Mouse (Mus musculus) kidney, adult 9 months (tissue): ENCODE data around the gene Olfml1.
A peak's percentile ranks its signal among the peaks of the same experiment; 100 is the strongest.

Experiments used
- DNase-seq: peaks from one replicate; pipeline ENCODE4 v3.0.0; 2022

Gene Olfml1

DNA sequence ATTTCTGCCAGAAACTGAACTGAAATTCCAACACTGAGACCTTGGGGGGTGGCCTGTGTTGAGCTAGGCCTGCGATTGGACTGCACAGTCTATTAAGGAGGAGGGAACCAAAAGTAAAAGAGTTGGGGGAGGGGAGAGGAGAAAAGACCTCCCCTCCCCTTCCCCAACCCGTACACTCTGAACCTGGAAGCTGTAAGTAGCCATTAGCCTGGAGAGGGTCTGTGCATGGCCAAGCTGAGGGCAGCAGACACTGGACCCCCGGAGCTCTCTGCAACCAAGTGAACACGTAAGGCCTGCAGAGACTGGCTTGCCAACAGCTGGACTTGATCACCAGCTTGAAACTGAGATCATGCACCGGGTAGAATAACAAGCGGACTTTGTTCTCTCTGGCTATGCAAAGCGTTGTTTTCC lies at the start of gene Olfml1:
Gene Olfml1 (plus strand): TSS at position 186 of the 411 bp plus-strand sequence.
- peak; percentile 65 for DNase-seq

DNA sequence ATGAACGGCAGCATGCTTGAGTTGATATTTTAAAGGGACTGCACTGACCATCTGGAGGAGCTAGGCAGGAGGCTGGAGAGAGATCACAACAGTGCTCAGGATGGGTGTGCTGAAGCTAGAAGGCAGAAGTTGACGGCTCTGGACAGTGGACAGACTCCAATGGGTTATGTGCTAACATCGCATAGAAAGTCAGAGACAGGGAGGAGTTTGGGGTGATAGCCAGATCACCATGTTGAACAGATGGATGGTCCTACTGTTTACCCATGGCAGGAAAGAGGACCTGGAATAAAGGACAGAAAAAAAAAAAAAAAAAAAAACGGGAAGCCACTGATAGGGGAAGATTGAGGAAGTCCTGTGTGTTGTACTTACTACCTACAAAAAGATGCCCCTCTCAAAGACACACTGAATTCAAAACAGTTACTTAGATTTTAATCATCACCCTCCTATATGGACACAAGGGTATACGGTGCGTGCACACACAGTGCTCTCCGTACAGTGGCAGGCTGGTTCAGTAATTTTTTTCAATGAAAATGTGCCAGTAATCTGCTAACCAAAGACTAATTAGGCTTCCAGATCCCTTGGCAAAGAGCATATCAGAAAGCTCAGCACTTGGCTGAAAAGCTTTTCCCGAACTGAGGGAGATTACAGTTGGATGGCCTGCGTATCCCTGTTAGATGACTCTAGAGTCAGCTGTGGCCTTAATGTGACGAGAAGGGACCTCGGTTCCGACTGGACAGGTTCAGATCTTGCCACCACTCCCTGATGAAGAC lies 47.8 kb upstream of the Olfml1 start:
- no peak for DNase-seq

DNA sequence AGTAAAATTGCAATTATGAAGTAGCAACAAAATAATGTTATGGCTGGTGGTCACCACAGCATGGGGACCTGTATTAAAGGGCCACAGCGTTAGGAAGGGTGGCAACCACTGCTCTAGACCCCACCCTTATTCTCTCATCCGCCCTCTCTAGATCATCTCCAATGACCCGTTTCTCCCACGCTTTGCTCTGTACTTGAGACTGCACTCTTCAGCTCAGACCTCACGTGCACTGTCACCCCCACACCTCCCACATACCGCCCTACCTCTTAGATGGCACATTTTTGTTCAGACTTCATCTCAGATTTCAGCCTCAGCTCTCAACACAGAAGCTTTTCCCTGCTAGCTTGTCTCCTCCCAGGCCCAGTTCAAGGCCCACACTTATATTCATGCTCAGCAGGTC lies 45.8 kb upstream of the Olfml1 start:
- no peak for DNase-seq

- peak; percentile 40 for DNase-seq
These were observed 40.9 kb upstream of the Olfml1 start for GRCm38 (mm10) chr7:107526299-107526698.

DNA sequence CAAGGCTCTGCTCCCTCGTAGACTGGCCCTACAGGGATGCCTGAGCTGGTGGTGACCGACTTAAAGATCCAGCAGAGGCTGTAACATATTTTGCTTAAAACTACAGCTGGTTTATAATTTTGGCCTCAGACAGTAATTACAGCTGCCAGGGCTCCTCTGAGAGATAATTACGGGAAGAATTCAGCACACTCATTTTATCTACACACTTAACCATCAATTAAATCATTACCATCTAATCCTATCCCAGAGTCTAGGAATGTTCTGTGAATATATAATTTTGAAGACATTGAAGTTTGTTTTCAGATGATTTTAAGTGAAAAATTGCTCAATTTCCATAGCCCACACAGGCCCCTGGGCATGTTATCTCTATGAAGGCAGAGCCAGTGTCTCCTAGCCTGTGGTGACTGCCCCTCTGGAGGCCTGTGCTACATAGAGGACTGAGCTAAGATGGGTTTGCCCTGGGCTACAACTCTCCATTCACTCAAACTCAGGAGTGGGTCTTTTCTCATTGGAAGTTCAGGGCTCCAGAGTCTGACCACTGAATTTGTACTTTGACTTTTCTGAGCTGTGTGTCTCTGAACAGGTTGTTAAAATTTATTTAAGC lies 39.0 kb upstream of the Olfml1 start:
- DNase-seq = peak; percentile 29

- peak; percentile 2 for DNase-seq
These were observed 37.9 kb upstream of the Olfml1 start for GRCm38 (mm10) chr7:107529364-107529763.

DNA sequence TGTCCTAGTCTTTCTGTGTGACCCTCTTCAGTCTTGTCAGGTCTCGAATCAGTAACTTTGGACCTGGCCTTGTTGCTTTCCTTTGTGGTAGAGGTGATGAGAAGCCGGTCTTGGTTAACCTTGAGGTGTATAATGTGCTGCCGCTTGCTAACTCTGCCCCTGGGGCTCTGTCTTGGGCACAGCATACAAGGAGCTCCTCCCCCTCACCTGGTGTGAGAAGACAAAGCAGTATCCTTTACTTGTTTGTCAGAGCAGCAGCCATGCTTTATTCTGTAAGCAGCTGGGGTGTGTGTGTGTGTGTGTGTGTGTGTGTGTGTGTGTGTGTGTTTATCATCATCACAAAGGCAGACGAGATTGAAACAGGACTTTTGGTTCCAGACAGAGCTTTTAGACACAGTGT lies 31.9 kb upstream of the Olfml1 start:
- DNase-seq = no peak

DNA sequence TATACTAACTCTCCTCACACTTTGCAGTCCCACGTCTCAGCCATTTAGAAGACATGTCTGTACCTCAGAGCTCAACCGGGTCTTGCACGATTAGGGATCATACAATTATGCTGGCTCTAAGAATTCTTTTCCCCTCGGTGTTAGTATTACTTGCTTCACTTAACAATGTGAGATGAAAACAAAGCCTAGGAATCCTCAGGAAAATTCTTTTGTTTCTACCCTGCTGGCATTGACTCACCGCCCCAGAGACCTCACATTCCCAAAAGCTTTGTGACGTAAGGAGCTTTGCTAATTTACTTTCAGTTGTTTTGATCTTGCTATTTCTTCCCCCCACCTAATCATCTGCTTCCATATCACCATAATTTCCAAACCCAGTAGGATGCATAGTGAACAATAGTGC lies 30.7 kb upstream of the Olfml1 start:
- DNase-seq = no peak

GRCm38 (mm10) chr7:107540034-107540433 lies 27.2 kb upstream of the Olfml1 start:
- DNase-seq = no peak

DNA sequence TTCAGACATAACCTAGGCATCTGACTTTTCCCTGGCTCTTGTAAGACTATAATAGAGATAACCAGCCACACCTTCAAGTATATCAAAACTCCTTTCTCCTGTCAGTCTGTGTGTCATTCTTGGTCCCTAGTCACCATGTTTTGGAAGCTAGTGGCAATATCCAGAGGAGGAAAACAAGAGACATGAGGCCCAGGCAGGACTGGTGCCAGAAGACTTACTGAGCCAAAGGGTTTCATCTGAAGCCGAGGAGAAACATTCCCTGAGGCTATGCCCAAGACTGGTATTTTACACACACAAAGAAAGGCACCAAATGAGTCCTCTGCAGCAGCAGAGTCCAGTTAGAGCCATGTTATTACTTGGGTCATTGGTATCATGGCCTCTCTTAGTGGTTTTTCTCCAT lies 22.2 kb upstream of the Olfml1 start:
- DNase-seq = no peak

GRCm38 (mm10) chr7:107547872-107548271 lies 19.4 kb upstream of the Olfml1 start:
- no peak for DNase-seq

DNA sequence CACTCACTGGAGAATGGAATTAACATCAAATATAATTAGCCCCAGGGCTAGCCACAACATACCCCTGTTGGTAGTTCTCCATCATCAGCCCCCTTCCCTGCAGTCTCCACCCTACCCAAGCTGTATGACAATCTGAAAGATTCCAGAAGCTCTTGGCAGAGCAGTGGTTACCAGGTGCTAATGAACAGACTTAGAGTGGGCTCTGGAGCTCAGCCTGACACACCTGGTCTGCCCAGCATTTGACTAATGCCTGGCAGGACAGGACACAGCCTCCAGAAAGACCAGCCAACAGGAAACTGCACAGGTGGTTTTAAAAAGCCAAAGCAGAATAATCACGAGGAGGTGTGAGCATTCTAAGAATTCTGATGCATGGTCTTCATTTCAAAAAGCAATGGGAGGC lies 13.8 kb upstream of the Olfml1 start:
- no peak for DNase-seq

- DNase-seq = peak; percentile 32
These were observed 11.3 kb upstream of the Olfml1 start for GRCm38 (mm10) chr7:107555906-107556305.

DNA sequence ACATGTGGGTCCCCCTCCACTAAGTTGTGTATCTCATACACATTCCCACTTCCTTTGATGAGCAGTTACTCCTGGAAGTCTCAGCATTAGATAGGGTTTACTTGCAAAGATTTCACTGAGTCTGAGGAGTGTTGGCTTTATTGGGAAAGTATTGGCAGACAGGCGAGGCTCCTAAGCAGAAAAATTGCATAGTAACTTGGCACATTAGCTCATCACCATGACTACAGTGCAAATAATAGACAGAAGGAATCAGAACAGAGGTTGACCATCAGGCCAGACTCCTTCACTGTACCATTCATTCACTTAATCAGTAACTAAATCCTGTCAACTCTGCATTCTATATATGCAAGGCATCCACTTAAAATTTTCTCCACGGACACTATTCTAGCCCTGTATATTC lies 6.6 kb upstream of the Olfml1 start:
- DNase-seq = no peak

- DNase-seq = no peak
These were observed 5.7 kb upstream of the Olfml1 start for GRCm38 (mm10) chr7:107561584-107561983.

DNA sequence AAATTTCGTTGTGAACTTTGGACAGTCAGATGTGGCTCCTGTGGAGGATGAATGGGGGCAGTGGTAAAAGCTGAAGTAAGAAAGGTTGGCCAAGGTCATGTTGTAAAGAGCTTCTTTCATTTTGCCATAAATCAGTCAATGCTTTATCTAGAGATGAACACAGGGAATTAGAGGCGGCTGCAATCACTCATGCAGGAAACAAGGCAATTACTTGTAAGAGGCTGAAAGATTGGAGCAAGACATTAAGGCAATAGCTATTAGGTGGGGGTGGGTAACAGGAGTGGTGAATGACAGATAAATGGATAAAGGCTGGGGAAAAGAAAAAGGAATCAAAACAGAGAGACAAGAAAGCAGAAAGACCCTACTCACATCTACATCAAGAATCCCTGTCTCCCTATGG lies 3.5 kb upstream of the Olfml1 start:
- DNase-seq = no peak

GRCm38 (mm10) chr7:107567674-107568073 lies 428 bp downstream of the Olfml1 start:
- no peak for DNase-seq

DNA sequence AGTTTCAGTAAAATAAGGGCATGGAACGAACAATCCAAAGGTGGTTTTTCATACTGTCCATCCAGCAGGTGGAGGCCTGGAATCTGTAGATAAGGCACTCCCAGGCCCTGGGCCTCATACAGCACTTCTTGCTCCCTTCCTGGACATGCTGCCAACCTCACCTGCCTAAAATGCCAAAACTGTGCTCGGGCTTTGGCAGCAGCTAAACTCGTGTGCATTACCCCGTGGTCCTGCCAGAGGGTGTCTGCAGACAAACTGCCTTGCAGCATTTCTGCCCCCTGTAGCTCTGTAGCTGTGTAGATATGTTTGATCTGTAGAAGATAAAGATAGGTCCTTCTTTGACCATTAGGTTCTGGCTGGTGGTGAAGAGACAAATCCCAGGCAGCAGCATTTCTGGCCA lies 1.7 kb downstream of the Olfml1 start:
- peak; percentile 7 for DNase-seq

GRCm38 (mm10) chr7:107573856-107574255 lies 6.6 kb downstream of the Olfml1 start:
- no peak for DNase-seq

GRCm38 (mm10) chr7:107574276-107574675 lies 7.0 kb downstream of the Olfml1 start:
- DNase-seq = peak; percentile 28

DNA sequence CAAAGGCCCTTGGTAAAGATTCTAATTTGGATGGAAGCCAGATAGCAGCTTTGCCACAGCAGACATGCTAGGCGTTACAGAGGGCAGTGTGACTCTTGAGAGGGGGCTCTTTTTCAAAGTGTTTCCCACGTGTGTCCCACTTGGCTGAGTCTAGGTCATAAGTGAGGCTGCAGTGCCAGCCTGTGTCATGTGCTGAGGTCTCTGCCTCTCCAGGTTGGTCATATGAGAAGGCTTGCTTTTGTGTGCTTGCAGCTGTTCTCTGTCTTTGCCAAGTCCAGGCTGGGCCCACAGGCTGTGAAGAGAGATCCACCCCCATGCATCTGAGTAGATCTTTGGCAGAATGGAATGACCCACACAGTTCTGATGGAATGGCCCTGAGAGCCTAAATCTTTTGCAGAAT lies 25.4 kb downstream of the Olfml1 start:
- DNase-seq = no peak

GRCm38 (mm10) chr7:107593904-107594303 lies 26.7 kb downstream of the Olfml1 start:
- no peak for DNase-seq

DNA sequence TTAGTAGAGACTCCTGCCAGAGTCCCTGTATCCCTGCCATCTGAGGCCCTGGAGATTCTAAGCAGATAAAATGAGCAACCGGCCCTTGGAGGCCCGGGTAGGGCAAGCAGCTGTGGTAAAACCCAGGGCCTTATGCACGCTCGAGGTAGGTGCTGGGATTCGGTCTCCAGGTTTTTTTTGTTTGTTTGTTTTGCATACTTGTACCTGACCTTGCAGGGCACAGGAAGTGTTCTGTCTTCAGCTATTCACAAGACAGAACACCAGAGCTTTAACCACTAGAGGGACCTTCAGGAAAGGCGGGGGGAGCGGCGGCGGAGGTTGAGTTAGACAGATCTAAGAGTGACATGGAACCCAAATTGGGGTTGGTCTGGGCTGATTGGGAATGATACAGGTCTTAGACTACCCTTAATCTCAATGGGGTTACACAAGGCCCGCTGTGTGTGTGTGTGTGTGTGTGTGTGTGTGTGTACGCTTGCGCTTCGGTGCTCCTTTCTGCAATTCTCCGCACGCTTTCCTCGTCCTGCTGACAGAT lies 27.1 kb downstream of the Olfml1 start:
- DNase-seq = peak; percentile 82

- DNase-seq = peak; percentile 98
These were observed 27.7 kb downstream of the Olfml1 start, which contains the start of gene Ppfibp2 for GRCm38 (mm10) chr7:107594857-107595402. Gene Ppfibp2 (plus strand): TSS chr7:107595207.
